In the genomic region with DNA sequence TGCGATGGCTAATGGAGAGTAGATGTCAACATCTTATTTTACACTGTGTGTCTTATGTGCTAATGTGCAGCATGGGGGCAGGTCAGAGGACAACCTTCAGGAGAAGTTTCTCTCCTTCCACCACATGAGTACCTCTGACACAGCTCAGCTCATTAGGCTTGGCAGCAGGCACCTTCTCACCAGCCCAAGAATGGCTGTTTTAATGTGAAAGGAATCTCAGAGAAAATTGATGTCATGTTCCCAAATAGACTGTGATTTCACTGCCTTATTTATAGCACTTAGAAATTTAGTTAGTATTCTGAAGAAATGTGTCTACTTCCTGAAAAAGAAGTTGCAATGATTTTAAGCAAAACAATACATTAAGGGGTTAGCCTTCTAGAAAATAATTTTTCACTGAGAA, we compare ENCODE assay signal across 27 mouse cellular contexts. TPM values are rescaled to one million over a fixed set of nuclear protein-coding genes. Genes with fewer than 3 reads are reported as not detected.
DNase-seq lines count a peak whose midpoint lies in the region; ATAC-seq and TF ChIP-seq lines count a peak whose summit lies in the region.
"Had no signal": no experiment of that assay in that cellular context is flagged by ENCODE, and none has a peak within 500 bp of the region (broad histone marks: within the 10 kb centered on the region; RNA-seq: fewer than 3 reads in every experiment).

No protein-coding gene starts in this region.

- no peaks in the 10 kb centered on the region for H3K27me3 ChIP-seq in hindbrain, embryonic 11.5 days (ENCODE audit: control insufficient read depth, insufficient read depth, low read length)
- H3K27me3 ChIP-seq: embryonic facial prominence, embryonic 13.5 days; hindbrain, embryonic 13.5 days; stomach, embryonic 15.5 days had no signal

- H3K9me3 ChIP-seq in hindbrain, embryonic 11.5 days (ENCODE audit: control insufficient read depth, low read length), result no peaks in the 10 kb centered on the region
- H3K9me3 ChIP-seq: embryonic facial prominence, embryonic 13.5 days; forebrain, embryonic 10.5 days; hindbrain, embryonic 13.5 days; stomach, embryonic 15.5 days had no signal

- no peak overlapping the region for H3K4me2 ChIP-seq in hindbrain, embryonic 11.5 days (replicated peaks; ENCODE audit: low read depth, low read length)
- H3K4me2 ChIP-seq: embryonic facial prominence, embryonic 13.5 days; hindbrain, embryonic 13.5 days; stomach, embryonic 15.5 days had no signal

- DNase-seq in gastrocnemius, adult 2 months, result no peak
- no peak for DNase-seq in gastrocnemius, postnatal 10 days
- peak; percentile 33 for DNase-seq in right cerebral cortex, adult 18-20 months
- no peak for DNase-seq in right cerebral cortex, postnatal 25 days
- DNase-seq in brain, adult 2 months (ENCODE audit: low read depth, low spot score), result peak; percentile 67
- no peak for DNase-seq in hindbrain, embryonic 11.5 days (ENCODE audit: low spot score)
- DNase-seq: adrenal gland, postnatal 14 days; cerebellum, adult 18-20 months; cerebellum, postnatal 10 days; gastrocnemius, postnatal 36 days; kidney, adult 9 months; kidney, postnatal 10 days; layer of hippocampus, postnatal 36 days; liver; lung, adult 2 months; midbrain, embryonic 14.5 days; right cerebral cortex, postnatal 14 days; thymus, postnatal 14 days had no signal

- peak overlapping the region; percentile 24 for H3K27ac ChIP-seq in gastrocnemius, adult 2 months
- H3K27ac ChIP-seq in hindbrain, embryonic 11.5 days (ENCODE audit: low read depth, low read length), result no peak overlapping the region
- H3K27ac ChIP-seq: embryonic facial prominence, embryonic 13.5 days; forebrain, embryonic 10.5 days; hindbrain, embryonic 13.5 days; stomach, embryonic 15.5 days had no signal

- intact Hi-C loops in gastrocnemius, adult 2 months (cut with DNase I), result no loop called here

- WGBS in hindbrain, embryonic 11.5 days, result 93% methylated on average over 1 of the region's 1 CpGs

- H3K4me3 ChIP-seq in gastrocnemius, adult 2 months, result no peak overlapping the region
- no peak overlapping the region for H3K4me3 ChIP-seq in hindbrain, embryonic 11.5 days (ENCODE audit: low read depth, low read length)
- H3K4me3 ChIP-seq: embryonic facial prominence, embryonic 13.5 days; forebrain, embryonic 10.5 days; hindbrain, embryonic 13.5 days; stomach, embryonic 15.5 days had no signal

- H3K4me1 ChIP-seq in hindbrain, embryonic 11.5 days (replicated peaks; ENCODE audit: control insufficient read depth, insufficient read depth, low read length), result no peaks in the 10 kb centered on the region
- H3K4me1 ChIP-seq: embryonic facial prominence, embryonic 13.5 days; forebrain, embryonic 10.5 days had no signal

- no peak for ATAC-seq in granulocyte monocyte progenitor cell, adult 5-6 weeks (replicated peaks; ENCODE audit: poor library complexity, severe bottlenecking)
- ATAC-seq in hindbrain, embryonic 11.5 days (ENCODE audit: low FRiP score), result no peak
- ATAC-seq: forebrain, embryonic 16.5 days; intestine, postnatal 0 days had no signal

- H3K9ac ChIP-seq in hindbrain, embryonic 11.5 days (ENCODE audit: low read depth, low read length), result no peak overlapping the region
- H3K9ac ChIP-seq: embryonic facial prominence, embryonic 13.5 days; hindbrain, embryonic 13.5 days; liver, embryonic 14.5 days; stomach, embryonic 15.5 days had no signal

- no peak for TF ChIP-seq CTCF in gastrocnemius, adult 2 months (IDR thresholded peaks at IDR 0.05)

- peaks cover 3% of the 10 kb centered on the region; the same call in 1 of the 2 replicates for H3K36me3 ChIP-seq in hindbrain, embryonic 11.5 days (ENCODE audit: control insufficient read depth, insufficient read depth, low read length)

RNA-seq across cellular contexts. Expression of gene Ccdc141, which starts 31.5 kb away (rescaled TPM):
- total RNA-seq in gastrocnemius, adult 2 months (2021), result 1 to 10 TPM; 5.4 to 6.5 TPM
- 10 to 100 TPM; 65.1 to 71.3 TPM for total RNA-seq in gastrocnemius, postnatal 10 days (2021)
- not detected in 2 replicates for total RNA-seq in granulocyte monocyte progenitor cell, adult 5-6 weeks (2014; fragmentation: Nextera tagmentation)
- 0.86 TPM in 1 of 2 replicates, not detected in the other for total RNA-seq in granulocyte monocyte progenitor cell, adult 5-6 weeks (2017)
- polyA plus RNA-seq in hindbrain, embryonic 11.5 days (2014; fragmentation: Nextera tagmentation; extraction: Ambion mirVana), result 4.8 and 5.5 TPM in 2 replicates
- total RNA-seq: monocyte, adult 5-6 weeks had no signal

Comparison
In these comparisons a context has a peak if more than half of its experiments do, and no peak if none do; other contexts are left out.
1. DNase-seq: peak in right cerebral cortex, adult 18-20 months (single experiment) and brain, adult 2 months (single experiment); none in gastrocnemius, adult 2 months (single experiment), gastrocnemius, postnatal 10 days (single experiment), right cerebral cortex, postnatal 25 days (single experiment) and hindbrain, embryonic 11.5 days (single experiment).
2. RNA of gene Ccdc141, which starts 31.5 kb away (total RNA-seq): 65.1 to 71.3 TPM in gastrocnemius, postnatal 10 days; 5.4 to 6.5 TPM in gastrocnemius, adult 2 months and 0.86 TPM in granulocyte monocyte progenitor cell, adult 5-6 weeks; every median in the first group is over 4 times any median in the second.